Mouse (Mus musculus) ES-CJ7 (cell line): Measurements from ENCODE around the gene Cnp.

Source experiments
- DNase-seq: peaks from one replicate; pipeline ENCODE4 v3.0.0; 2011; ENCODE audit warnings: low read depth, low spot score

Cnp gene

DNA sequence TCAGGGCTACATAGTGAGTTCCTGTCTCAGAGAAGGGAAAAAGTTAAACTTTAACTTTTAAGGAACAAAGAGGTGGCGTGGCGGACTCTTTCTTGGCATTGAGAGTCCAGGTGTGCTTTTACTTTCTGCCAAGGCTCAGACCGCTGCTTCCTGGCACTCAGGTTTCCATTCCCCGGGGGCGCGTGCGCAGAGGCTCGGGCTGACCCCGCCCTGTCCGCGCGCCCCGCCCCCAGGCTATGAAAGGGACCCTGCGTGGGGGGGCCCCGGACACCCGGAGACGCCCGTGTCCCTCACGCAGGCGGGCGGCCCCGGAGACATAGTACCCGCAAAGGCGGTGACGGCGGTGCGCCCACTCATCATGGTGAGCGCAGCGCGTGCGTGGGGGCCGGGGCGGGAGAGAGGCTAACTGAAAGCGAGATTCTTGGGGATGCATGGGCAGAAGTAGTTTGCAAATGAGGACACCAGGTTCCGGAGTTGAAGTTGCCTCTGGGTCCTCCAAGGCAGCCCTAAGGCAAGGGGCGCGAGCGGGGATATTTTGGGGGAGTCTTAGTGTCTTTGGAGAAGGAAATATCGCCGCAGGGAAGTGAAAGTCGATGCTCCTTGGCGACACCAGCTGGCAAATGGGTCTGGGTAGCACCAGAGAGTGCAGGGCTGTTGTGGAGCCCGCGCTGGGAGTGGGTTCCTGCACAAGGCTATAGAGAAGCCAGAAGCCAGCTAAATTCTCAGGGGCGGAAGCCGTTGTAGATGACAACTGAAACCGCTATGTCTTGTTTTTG is at the start of gene Cnp:
Gene Cnp (plus strand): TSS at position 197 of the 776 bp plus-strand sequence.
- DNase-seq = peak; percentile 61

DNA sequence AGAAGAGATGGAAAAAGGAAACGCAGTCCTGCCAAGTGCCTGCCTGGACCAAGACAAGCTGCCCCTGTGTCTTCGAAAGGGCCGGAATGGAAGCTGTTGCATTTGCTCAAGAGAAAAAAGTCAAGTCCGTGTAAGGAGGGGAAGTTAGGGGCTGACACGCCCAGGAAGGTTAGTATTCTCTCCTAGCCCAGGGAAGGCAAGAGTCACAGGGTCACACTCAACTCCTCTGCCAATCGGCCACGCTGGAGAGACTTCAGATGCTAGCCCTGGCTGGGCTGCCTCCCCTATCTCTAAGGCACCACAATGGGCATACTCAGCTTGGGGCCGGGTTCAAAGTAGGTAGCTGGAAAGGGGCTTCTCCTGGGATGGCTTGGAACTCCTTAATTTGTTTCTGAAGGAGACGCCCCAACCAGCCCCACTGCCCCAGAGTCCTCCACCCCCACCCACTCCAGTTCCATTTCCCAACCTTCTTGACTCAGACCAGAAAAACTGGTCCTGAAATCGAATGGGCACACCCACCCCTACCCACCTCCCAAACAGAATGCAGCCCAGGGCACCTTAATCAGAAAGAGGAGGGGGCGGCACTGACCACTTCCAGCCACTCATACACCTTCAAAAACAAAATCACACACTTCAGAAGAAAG is 49.6 kb upstream of the Cnp start:
- DNase-seq = no peak

DNA sequence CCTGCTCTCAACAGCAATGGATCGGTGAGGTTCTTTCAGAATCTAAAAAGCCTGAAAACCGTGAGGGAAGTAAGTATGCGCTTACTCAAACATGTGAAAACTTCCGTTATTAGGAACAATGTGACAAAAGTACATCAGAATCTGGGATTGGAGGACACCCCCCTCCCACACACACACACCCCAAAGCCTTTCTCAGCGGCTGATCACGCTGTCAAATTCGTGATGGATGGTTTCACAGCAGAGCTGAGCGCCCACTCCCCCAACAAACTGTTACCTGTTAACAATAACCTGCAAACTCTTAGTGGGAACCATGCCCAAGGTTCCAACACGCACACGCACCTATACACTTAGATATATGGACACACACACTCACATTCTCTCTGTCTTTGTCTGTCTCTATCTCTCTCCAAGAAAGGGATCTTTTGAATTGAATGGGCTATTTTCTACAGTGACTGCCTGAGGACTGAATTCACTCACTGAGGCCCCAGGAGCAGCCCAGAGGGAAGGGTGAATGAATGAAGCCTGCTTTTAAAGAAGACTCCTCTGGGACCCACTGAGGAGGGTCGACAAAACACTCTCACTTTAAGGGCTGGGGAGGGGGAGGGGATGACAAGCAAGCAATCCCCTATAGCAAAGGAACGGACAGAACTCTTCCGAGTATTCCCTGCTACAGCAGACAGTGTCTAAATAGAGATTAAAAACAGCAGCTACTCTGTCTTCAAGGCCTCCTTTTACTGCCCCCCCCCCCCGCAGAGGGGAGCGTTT is 48.5 kb upstream of the Cnp start:
- DNase-seq = no peak

DNA sequence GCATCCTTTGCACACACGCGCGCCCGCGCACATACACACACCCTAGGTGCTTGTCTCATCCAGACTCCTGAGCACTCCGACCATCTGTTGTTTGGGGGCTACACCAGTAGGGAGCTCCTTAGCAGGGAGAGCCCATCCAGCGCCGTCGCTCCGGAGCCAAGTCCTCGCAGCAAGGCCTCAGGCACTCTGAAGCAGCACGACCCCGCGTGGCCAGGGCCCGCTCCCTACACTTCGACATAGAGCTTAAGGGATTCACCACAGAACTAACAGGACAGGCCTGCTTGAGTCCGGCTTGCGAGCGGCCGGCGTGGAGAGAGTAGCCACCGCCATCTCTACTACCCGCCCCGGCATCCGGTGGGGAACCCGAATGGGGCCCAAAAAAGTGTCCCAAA is 47.6 kb upstream of the Cnp start:
- peak; percentile 70 for DNase-seq

DNA sequence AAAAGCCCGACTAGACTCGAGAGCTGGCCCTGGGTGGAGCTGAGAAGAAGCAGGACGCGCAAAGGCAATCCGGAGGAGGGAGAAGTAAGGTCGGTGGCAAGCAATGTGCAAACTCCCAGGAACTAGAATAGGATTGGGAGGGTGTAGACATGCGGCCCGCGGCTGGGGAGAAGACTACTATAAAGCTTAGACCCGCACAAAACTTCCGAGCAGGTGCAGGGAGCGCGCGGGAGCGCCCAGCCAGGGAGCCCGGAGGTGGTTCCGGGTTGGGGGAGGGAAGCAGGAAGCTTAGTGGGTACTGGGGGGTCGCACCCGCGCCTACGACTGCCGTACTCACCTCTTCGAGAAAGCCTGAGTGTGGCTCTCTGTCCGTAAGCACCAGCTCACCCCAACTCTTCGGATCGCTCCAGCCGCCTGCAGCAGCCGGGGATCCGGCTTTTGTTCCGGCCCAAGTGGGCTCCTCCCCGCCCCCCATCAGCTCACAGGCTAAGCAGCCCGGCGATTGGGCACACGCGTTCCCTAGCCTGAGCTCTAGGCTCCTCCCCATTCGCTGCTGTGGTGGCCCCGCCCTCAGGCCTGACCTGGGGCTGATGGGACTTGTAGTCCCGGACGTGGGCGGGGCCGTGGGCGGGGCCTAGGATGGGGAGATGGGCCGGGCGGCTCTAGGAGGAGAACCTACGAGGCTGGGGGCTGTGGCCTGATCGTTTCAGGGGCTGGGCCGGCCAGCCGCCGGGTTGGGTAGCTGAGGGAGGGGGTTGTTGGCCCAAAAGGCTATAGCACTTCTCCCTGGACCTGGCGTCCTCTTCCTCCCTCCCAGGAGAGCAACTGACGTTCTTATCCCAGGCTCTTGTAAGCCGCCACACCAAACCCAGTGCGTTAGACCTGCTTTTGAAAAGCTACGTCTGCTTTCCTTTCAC is 47.0 kb upstream of the Cnp start, which contains the start of gene Acly:
Gene Acly (minus strand): TSS at position 543 of the 917 bp plus-strand sequence.
- DNase-seq = peak; percentile 100

DNA sequence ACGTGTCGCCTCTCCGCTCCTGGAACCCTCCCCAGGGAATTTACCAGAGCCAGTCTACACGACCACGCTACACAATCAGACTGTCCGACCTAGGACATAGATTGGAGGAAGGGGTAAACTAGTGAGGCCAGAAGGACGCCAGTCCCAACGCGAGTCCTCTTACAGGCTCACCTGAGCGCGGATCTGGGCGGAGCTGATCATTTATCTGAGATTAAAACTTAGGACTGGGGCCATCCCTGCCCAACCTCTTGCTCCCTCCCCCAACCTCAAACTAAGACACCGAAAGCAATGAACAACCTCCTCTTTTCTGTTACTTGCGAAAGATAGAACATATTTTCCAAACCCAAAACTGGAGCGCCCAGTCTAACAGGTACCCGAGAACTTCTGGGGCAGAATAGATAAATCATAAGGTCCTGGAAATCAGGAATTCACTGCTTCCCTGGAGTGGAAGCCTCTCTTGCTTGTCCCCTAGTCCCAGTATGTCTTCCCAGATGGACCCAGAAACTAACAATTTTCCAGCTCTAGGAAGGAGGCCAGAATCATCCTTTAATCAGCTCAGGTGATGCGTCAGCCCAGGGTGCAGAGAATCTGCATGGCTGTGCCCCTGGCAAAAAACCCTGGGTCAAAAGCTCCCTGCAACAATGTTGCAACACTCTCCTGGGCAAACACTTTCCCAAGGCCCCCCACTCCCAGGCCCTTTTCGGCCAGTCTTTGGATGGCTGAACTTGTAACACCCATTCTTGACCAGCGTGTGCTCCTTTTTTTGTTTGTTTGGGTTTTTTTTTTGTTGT is 46.1 kb upstream of the Cnp start:
- DNase-seq = no peak

DNA sequence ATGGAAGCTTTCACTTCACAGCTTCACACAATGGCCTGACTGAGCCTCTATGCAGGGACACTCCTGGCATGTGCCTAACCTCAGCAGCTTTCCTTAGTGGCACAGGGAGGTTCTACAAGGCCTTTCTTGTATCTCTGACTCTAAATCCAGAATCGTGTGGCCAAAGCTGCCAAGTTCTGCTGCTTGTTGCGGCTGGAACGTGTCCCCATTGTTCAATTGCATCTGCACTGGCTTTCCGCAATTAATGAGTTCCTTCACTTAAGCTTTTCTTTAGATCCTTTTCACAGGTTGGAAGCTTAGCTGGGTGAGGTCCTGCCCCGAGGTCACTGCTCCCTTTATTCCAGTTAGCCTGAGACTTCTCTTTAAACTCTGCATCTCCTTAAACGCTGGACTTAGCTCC is 40.8 kb upstream of the Cnp start:
- DNase-seq = peak; percentile 60

DNA sequence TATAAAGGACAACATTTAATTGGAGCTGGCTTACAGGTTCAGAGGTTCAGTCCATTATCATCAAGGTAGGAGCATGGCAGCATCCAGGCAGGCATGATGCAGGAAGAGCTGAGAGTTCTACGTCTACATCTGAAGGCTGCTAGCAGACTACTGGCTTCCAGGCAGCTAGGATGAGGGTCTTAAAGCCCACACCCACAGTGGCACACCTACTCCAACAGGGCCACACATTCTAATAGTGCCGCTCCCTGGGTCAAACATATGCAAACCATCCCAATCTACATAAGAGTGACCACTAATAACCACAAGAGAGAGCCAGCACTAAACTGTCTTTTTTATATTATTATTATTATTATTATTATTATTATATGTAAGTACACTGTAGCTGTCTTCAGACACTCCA is 40.3 kb upstream of the Cnp start:
- DNase-seq = peak; percentile 82

DNA sequence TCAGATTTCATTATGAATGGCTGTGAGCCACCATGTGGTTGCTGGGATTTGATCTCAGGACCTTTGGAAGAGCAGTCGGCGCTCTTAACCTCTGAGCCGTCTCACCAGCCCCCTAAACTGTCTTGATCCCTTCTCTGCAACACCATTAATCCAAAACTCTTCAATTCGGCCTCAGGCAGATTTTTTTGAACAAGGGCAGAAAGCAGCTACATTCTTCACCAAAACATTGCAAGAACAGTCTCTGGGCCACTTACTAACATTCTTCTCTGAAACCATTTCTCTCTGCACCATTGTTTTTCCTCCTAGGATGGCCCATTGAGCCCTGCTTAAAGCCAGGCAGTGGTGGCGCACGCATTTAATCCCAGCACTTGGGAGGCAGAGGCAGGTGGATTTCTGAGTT is 39.9 kb upstream of the Cnp start:
- DNase-seq = peak; percentile 59

DNA sequence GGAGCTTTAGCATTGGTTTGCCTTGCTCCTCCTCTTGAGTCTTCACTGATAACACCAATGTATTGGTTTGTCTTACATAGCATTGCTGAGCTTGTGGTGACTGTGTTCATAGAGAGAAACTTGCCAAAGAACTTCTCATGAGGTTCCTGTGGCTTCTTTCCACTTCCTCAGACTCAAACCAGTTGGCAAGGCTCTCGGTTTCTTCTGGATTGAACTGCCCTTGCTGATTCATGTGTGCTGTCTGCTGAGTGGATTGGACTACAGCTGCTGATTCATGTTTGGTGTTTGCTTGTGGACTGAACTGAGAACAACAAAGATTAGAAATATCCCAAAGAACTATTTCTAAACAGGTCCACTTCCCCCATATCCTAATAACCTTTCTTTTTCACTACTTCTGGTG is 38.7 kb upstream of the Cnp start:
- DNase-seq = no peak

DNA sequence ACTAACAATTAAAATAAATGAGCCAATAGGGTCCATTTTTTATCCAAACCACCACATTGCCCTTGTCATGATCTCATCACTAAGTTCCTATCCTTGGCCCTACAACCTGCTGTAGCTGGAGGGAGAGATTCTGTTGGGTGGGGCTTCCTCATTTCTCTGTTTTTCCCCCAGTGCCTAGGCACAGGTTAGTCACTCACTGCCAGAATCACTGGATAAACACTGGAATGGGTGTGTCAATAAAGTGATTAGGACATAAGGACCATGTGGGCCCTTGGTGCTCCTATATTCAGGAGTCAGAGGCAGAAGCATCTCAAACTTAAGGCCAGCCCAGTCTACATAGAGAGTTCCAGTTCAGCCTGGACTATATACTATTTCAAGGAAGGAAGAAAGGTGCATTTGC is 38.2 kb upstream of the Cnp start:
- no peak for DNase-seq

DNA sequence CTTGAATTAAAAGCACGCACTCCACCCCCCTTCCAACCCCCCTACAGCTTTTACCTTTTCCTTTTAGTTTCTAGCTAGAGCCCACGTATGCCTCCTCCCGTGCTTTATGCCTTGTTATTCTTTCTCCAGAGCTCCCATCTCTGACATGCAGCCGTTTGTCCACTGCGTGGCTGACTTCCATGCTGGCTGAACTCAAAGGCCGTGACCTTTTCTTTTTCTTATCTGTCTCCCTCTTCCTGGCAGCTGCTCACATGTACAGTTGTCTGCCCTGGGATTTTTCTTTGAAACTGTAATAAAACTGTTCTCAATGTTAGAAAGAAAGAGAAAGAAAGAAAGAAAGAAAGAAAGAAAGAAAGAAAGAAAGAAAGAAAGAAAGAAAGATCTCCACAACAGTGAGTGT is 33.7 kb upstream of the Cnp start:
- DNase-seq = no peak

DNA sequence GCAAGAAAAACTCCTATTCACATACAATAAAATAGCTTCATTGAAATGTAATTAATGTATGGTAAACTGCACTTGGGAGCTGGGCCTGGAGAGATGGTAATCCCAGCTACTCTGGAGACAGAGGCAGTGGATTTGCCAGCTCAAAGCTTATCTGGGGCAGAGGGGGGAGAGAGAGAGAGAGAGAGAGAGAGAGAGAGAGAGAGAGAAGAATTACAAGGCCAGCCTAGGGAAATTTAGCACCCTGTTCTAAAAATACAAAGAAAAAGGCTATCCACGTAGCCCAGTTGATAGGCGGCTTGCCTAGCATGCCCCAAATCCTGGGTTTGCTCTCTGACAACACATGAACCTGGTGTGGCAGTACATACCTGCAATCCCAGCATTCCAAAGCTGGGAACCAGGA is 33.1 kb upstream of the Cnp start:
- no peak for DNase-seq

DNA sequence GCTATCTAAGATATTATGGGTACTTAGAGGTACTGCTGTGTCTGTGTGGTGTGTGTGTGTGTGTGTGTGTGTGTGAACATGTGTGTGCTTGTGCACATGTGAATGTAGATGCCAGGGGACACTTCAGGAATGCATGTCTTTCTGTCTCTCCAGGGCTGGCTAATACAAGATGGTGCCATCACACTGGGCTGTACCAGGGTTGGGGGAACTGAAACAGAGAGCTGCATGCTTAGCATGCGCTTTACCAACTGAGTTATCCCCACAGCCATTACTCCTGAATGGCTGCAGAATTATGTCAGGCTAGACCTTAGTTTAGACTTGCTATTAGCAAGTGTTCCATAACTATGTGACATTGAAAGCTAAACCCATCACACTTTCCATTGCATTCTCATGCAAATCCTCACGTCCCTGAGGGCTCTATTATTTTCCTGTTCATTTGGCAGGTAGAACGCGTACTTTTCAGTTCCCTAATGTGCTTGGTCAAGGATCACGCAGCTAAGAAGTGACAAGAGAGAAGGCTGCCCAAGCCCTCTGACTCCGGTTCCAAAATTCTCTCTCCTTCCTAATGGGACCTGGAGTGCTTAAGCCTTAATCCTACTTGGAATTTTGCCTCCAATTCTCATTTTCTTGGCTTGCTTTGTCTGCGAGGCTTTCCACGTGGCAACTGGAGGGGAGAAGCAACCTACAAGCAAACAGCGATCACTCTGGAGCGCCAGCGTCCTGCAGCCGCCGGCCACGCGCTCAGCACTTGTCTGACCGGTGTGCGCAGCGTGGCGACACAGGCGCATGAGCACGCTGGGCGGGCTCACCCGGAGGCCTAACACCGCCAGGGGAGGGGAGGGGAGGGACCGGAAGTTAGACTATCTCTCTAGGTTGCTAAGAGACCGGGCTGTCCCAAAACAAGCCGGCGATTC is 29.6 kb upstream of the Cnp start, which contains the start of gene Ttc25:
Gene Ttc25 (plus strand): TSS at position 776 of the 914 bp plus-strand sequence.
- DNase-seq = peak; percentile 95

DNA sequence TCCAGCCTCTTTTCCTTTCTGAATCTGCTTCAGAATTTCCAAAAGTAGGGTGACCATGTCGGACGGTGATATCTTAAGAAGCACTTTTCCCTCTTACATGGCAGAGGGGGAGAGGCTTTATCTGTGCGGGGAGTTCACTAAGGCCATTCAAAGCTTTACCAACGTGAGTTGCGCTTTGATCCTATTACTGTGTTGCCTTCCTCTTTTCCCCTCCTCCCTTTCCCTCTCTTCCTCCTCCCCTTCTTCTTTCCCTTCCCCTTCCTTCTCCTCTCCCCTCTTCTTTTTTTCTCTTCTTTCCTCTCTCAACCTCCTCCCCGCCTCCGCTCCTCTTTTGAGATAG is 29.0 kb upstream of the Cnp start:
- DNase-seq = no peak

DNA sequence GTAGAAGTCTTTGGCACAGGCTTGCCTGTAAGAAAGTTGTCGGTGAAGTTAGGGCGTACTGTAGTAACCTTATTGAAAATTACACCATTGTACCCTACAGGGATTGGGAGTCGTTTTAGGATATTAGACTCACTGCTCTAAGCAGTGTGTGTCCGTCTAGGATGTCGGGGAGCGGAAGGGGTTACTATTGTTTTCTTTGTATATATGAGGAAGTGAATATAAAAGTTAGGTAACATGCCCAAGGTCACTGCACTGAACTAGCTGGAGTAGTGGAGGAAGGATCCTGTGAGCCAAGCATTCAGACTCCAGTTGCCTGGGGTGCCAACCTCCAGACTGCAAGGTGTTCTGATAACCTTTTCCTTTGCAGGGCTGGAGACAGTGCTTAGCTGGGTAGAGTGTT is 27.7 kb upstream of the Cnp start:
- no peak for DNase-seq

DNA sequence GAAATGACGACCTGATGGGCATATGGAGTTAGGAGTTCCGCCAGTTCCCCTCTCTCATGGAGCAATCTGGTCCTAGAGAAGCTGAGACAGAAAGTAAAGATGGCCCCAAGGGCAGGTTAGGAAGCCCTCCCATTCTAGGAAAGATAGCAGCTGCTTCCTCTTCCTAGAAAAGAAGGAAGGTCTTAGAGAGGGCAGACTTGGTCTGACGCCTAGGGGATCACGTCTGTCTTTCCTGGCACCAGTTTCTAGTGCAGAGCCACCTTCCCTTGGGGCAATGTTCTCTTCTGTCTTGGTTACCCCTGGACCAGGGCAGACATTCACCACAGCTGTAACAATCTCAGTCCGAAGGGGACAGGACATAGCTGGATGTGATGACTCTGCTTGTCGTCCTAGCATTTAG is 26.6 kb upstream of the Cnp start:
- DNase-seq = no peak

DNA sequence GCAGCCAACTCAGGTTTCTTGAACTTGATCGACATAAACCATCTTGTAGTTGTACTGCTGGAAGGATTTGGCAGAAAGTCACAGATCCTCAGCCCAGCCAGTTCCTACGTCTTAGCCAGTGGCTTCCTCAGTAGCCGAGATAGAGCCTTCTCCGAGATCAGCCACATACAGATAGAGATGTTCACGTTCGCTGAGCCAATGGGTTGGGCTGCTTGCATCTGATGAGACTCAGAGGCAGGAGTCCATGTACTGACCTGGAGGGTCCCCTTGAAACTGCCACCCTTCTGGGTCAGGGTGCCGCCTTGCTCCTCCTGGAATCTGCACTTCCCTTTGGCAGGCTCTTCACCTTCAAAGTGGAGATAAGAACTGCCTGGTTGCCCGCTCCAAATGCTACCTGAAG is 25.2 kb upstream of the Cnp start:
- no peak for DNase-seq

DNA sequence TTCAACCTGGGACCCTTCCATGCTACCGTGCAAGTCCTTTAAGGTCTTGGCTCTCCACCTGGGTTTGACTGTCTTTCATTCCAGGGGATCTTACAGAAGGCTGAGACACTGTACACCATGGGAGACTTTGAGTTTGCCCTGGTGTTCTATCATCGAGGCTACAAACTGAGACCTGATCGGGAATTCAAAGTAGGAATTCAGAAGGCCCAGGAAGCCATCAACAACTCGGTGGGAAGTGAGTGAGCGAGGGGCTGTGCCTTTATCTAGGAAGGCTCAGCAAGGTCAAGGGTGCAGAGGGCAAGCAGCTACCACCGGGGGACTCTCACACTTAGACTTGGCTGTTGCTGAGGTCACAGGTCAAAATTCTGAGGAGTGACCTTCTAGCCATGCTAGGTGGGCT is 24.6 kb upstream of the Cnp start:
- peak; percentile 83 for DNase-seq

DNA sequence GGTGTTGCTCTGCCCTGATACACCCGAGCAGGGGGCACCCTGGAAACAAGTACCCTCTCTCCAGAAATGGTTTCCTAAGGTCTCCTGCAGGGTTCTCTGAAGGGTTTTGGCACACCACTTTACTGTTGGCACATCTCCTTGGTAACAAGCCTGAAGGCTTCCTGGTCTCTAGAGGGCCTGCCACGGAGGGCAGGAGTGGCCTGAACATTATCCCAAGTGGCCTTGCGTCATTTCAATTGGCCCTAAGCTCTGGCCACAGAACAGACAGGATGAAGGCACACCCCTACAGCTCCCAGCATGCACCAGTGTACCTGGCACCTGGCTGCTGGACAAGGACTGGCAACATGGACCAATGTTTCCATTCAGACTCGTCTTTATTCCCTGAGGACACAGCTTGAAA is 21.9 kb upstream of the Cnp start:
- DNase-seq = no peak
